11 mouse cellular contexts compared by ENCODE assay signal in the genomic region with DNA sequence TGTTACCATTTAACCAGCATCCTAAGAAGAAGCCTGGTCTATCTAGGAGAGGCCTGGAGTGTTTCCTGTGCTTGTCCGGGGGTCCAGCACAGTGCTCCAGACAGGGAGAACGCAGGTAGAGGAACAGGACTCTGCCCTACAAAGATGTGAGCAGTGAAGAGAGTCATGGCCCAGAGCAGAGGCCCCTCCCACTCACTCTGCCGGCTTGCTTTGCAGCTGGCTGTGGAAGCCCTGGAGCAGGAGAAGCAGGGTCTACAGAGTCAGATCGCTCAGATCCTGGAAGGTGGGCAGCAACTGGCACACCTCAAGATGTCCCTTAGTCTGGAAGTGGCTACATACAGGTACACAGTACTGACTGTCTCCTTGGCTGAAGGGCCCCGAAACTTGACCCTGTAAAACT. TPM values are rescaled to one million over a fixed set of nuclear protein-coding genes. Genes with fewer than 3 reads are reported as not detected.
A peak's percentile ranks its signal among the peaks of the same experiment; 100 is the strongest.
DNase-seq lines count a peak whose midpoint lies in the region; ATAC-seq and TF ChIP-seq lines count a peak whose summit lies in the region.
"Had no signal": no experiment of that assay in that cellular context is flagged by ENCODE, and none has a peak within 500 bp of the region (broad histone marks: within the 10 kb centered on the region; RNA-seq: fewer than 3 reads in every experiment).

No protein-coding gene starts in this region.

- ATAC-seq in embryonic facial prominence, embryonic 15.5 days (ENCODE audit: insufficient number of reproducible peaks, low FRiP score, low TSS enrichment, low read depth), result no peak
- ATAC-seq in intestine, postnatal 0 days, result no peak
- ATAC-seq in neural tube, embryonic 11.5 days (ENCODE audit: insufficient read depth, low FRiP score, low TSS enrichment), result no peak

- no peaks in the 10 kb centered on the region for H3K9me3 ChIP-seq in embryonic facial prominence, embryonic 15.5 days (replicated peaks)
- no peaks in the 10 kb centered on the region for H3K9me3 ChIP-seq in intestine, postnatal 0 days (ENCODE audit: control insufficient read depth)
- no peaks in the 10 kb centered on the region for H3K9me3 ChIP-seq in neural tube, embryonic 11.5 days (ENCODE audit: control insufficient read depth, low read length)

- H3K4me3 ChIP-seq in kidney, adult 2 months (ENCODE audit: insufficient read depth, low read depth, low read length), result peak overlapping the region; percentile 57
- H3K4me3 ChIP-seq in embryonic facial prominence, embryonic 15.5 days (replicated peaks), result peak overlapping the region; percentile 53
- H3K4me3 ChIP-seq in intestine, postnatal 0 days (ENCODE audit: low read depth, low read length), result peak overlapping the region; percentile 52
- peak overlapping the region; percentile 82 for H3K4me3 ChIP-seq in neural tube, embryonic 11.5 days (ENCODE audit: low read depth, low read length)

- H3K4me2 ChIP-seq in embryonic facial prominence, embryonic 15.5 days (replicated peaks), result peak overlapping the region; percentile 94
- H3K4me2 ChIP-seq in intestine, postnatal 0 days (replicated peaks; ENCODE audit: low read depth), result peak overlapping the region; percentile 78
- H3K4me2 ChIP-seq in neural tube, embryonic 11.5 days (ENCODE audit: low read depth), result peak overlapping the region; percentile 95

- TF ChIP-seq POLR2A in kidney, adult 2 months (IDR thresholded peaks at IDR 0.05; ENCODE audit: low read depth, low read length), result no peak

- no peak for TF ChIP-seq CTCF in kidney, adult 2 months (conservative IDR thresholded peaks at IDR 0.05; ENCODE audit: insufficient read depth, insufficient read length, low read depth, low read length)
- no peak for TF ChIP-seq CTCF in intestine, postnatal 0 days (IDR thresholded peaks at IDR 0.05; ENCODE audit: low read depth)

- no peaks in the 10 kb centered on the region for H3K4me1 ChIP-seq in kidney, adult 2 months (ENCODE audit: control insufficient read depth, insufficient read depth, low read length)
- H3K4me1 ChIP-seq in embryonic facial prominence, embryonic 15.5 days, result peaks cover 49% of the 10 kb centered on the region
- H3K4me1 ChIP-seq in intestine, postnatal 0 days (replicated peaks; ENCODE audit: control insufficient read depth, insufficient read depth, low read length), result peaks cover 21% of the 10 kb centered on the region
- peaks cover 38% of the 10 kb centered on the region for H3K4me1 ChIP-seq in neural tube, embryonic 11.5 days (ENCODE audit: control insufficient read depth, insufficient read depth, low read length)

- H3K27ac ChIP-seq in kidney, adult 2 months (ENCODE audit: insufficient read depth, low read depth, low read length), result no peak overlapping the region
- H3K27ac ChIP-seq in embryonic facial prominence, embryonic 15.5 days (replicated peaks), result 0 out of 2 replicates have a peak overlapping the region, but pooled peaks have one; percentile 51
- no peak overlapping the region for H3K27ac ChIP-seq in intestine, postnatal 0 days (ENCODE audit: low read depth, low read length)
- H3K27ac ChIP-seq in neural tube, embryonic 11.5 days (ENCODE audit: low read depth, low read length), result peak overlapping the region; percentile 90

- H3K9ac ChIP-seq in embryonic facial prominence, embryonic 15.5 days, result peak overlapping the region; percentile 19; the same call in 1 of the 2 replicates
- peak overlapping the region; percentile 37; the same call in 1 of the 2 replicates for H3K9ac ChIP-seq in intestine, postnatal 0 days (ENCODE audit: low read depth, low read length)
- H3K9ac ChIP-seq in neural tube, embryonic 11.5 days (ENCODE audit: low read length), result peak overlapping the region; percentile 87

- H3K27me3 ChIP-seq in kidney, adult 2 months (replicated peaks; ENCODE audit: control insufficient read depth, insufficient read depth, low read length), result no peaks in the 10 kb centered on the region
- peaks cover 21% of the 10 kb centered on the region for H3K27me3 ChIP-seq in embryonic facial prominence, embryonic 15.5 days
- 0 out of 2 replicates have a peak, but pooled peaks cover 12% of the 10 kb centered on the region for H3K27me3 ChIP-seq in intestine, postnatal 0 days (replicated peaks; ENCODE audit: control insufficient read depth, insufficient read depth, low read length)
- no peaks in the 10 kb centered on the region for H3K27me3 ChIP-seq in neural tube, embryonic 11.5 days (ENCODE audit: control insufficient read depth, insufficient read depth, low read length)

- WGBS in kidney, adult 2 months, result 35% methylated on average over 5 of the region's 5 CpGs
- WGBS in embryonic facial prominence, embryonic 15.5 days, result 24% methylated on average over 5 of the region's 5 CpGs
- WGBS in intestine, postnatal 0 days, result 25% methylated on average over 5 of the region's 5 CpGs
- 21% methylated on average over 5 of the region's 5 CpGs for WGBS in neural tube, embryonic 11.5 days

- DNase-seq in kidney, adult 2 months, result no peak
- DNase-seq in kidney, adult 18-20 months, result no peak
- DNase-seq in neural tube, embryonic 11.5 days (ENCODE audit: low spot score), result no peak
- DNase-seq in adrenal gland, postnatal 14 days, result no peak
- no peak for DNase-seq in thymus, postnatal 36 days
- DNase-seq in spleen, postnatal 4 days (ENCODE audit: low spot score in 2 of 2), result no peak
- DNase-seq: cerebellum, adult 18-20 months had no signal

- no peaks in the 10 kb centered on the region for H3K36me3 ChIP-seq in kidney, adult 2 months (ENCODE audit: control insufficient read depth, insufficient read depth, low read length)
- 0 out of 2 replicates have a peak, but pooled peaks cover 4% of the 10 kb centered on the region for H3K36me3 ChIP-seq in embryonic facial prominence, embryonic 15.5 days
- H3K36me3 ChIP-seq in intestine, postnatal 0 days (ENCODE audit: control insufficient read depth, insufficient read depth), result peaks cover 21% of the 10 kb centered on the region
- peaks cover 4% of the 10 kb centered on the region for H3K36me3 ChIP-seq in neural tube, embryonic 11.5 days (ENCODE audit: control insufficient read depth, insufficient read depth, low read length)

RNA-seq across cellular contexts. Expression of gene Nes, which starts 1.9 kb away (rescaled TPM):
- polyA plus RNA-seq in kidney, adult 2 months (2012; rRNA removed), result 7.2 and 7.5 TPM in 2 replicates
- polyA plus RNA-seq in embryonic facial prominence, embryonic 15.5 days (2015; fragmentation: Nextera tagmentation; extraction: Ambion mirVana), result 41.9 and 57.3 TPM in 2 replicates
- polyA plus RNA-seq in intestine, postnatal 0 days (2015; fragmentation: Nextera tagmentation; extraction: Ambion mirVana), result 9.2 and 9.5 TPM in 2 replicates
- polyA plus RNA-seq in neural tube, embryonic 11.5 days (2014; fragmentation: Nextera tagmentation; extraction: Ambion mirVana), result 59.5 and 60.2 TPM in 2 replicates
- 14.5 and 23.0 TPM in 2 replicates for total RNA-seq in adrenal gland, postnatal 14 days (2021)
- total RNA-seq: MEL had no signal

RNA-seq across cellular contexts. Expression of gene Crabp2, which starts 24.3 kb away (rescaled TPM):
- 0.88 and 0.94 TPM in 2 replicates for polyA plus RNA-seq in kidney, adult 2 months (2012; rRNA removed)
- 200 and 206 TPM in 2 replicates for polyA plus RNA-seq in embryonic facial prominence, embryonic 15.5 days (2015; fragmentation: Nextera tagmentation; extraction: Ambion mirVana)
- 0.81 and 1.9 TPM in 2 replicates for polyA plus RNA-seq in intestine, postnatal 0 days (2015; fragmentation: Nextera tagmentation; extraction: Ambion mirVana)
- 565 and 607 TPM in 2 replicates for polyA plus RNA-seq in neural tube, embryonic 11.5 days (2014; fragmentation: Nextera tagmentation; extraction: Ambion mirVana)
- total RNA-seq in adrenal gland, postnatal 14 days (2021), result not detected in 2 replicates
- total RNA-seq: neutrophil, adult 5-6 weeks had no signal

RNA-seq across cellular contexts. Expression of gene Bcan, which starts 27.3 kb away (rescaled TPM):
- polyA plus RNA-seq in kidney, adult 2 months (2012; rRNA removed), result 0.34 and 0.48 TPM in 2 replicates
- polyA plus RNA-seq in embryonic facial prominence, embryonic 15.5 days (2015; fragmentation: Nextera tagmentation; extraction: Ambion mirVana), result 0.38 and 0.61 TPM in 2 replicates
- polyA plus RNA-seq in intestine, postnatal 0 days (2015; fragmentation: Nextera tagmentation; extraction: Ambion mirVana), result 0.17 and 0.24 TPM in 2 replicates
- polyA plus RNA-seq in neural tube, embryonic 11.5 days (2014; fragmentation: Nextera tagmentation; extraction: Ambion mirVana), result 0.31 and 0.72 TPM in 2 replicates
- 28.5 and 31.5 TPM in 2 replicates for total RNA-seq in adrenal gland, postnatal 14 days (2021)
- total RNA-seq: MEL; neutrophil, adult 5-6 weeks had no signal

RNA-seq across cellular contexts. Expression of gene Rrnad1, which starts 42.3 kb away (rescaled TPM):
- polyA plus RNA-seq in kidney, adult 2 months (2012; rRNA removed), result 19.3 and 27.3 TPM in 2 replicates
- polyA plus RNA-seq in embryonic facial prominence, embryonic 15.5 days (2015; fragmentation: Nextera tagmentation; extraction: Ambion mirVana), result 19.8 and 22.4 TPM in 2 replicates
- 5.8 and 6.1 TPM in 2 replicates for polyA plus RNA-seq in intestine, postnatal 0 days (2015; fragmentation: Nextera tagmentation; extraction: Ambion mirVana)
- 14.5 and 16.9 TPM in 2 replicates for polyA plus RNA-seq in neural tube, embryonic 11.5 days (2014; fragmentation: Nextera tagmentation; extraction: Ambion mirVana)
- 13.9 and 15.6 TPM in 2 replicates for total RNA-seq in adrenal gland, postnatal 14 days (2021)

RNA-seq across cellular contexts. Expression of gene Isg20l2, which starts 42.7 kb away (rescaled TPM):
- polyA plus RNA-seq in kidney, adult 2 months (2012; rRNA removed), result 11.0 and 11.5 TPM in 2 replicates
- polyA plus RNA-seq in embryonic facial prominence, embryonic 15.5 days (2015; fragmentation: Nextera tagmentation; extraction: Ambion mirVana), result 54.5 and 56.2 TPM in 2 replicates
- 13.9 and 14.1 TPM in 2 replicates for polyA plus RNA-seq in intestine, postnatal 0 days (2015; fragmentation: Nextera tagmentation; extraction: Ambion mirVana)
- polyA plus RNA-seq in neural tube, embryonic 11.5 days (2014; fragmentation: Nextera tagmentation; extraction: Ambion mirVana), result 52.3 and 53.9 TPM in 2 replicates
- total RNA-seq in adrenal gland, postnatal 14 days (2021), result 22.9 and 23.4 TPM in 2 replicates

Comparison
In these comparisons a context has a peak if more than half of its experiments do, and no peak if none do; other contexts are left out.
1. H3K27ac ChIP-seq: peak in embryonic facial prominence, embryonic 15.5 days (single experiment) and neural tube, embryonic 11.5 days (single experiment); none in kidney, adult 2 months (single experiment) and intestine, postnatal 0 days (single experiment).
2. H3K9ac ChIP-seq: peak in every context shown above with its lines; median percentile 87 in neural tube, embryonic 11.5 days; 37 in intestine, postnatal 0 days; 19 in embryonic facial prominence, embryonic 15.5 days.
3. RNA of gene Crabp2, which starts 24.3 kb away (polyA plus RNA-seq): 565 to 607 TPM in neural tube, embryonic 11.5 days and 200 to 206 TPM in embryonic facial prominence, embryonic 15.5 days; 0.81 to 1.9 TPM in intestine, postnatal 0 days and 0.88 to 0.94 TPM in kidney, adult 2 months; every median in the first group is over 10 times any median in the second.
4. Peak in every context shown above with its lines, with median percentiles within 50 percentile points of each other: H3K4me3 ChIP-seq and H3K4me2 ChIP-seq.